Mouse (Mus musculus) liver, embryonic 15.5 days (tissue): ENCODE data around the gene Galk1. TPM values are rescaled to one million over a fixed set of nuclear protein-coding genes. Genes with fewer than 3 reads are reported as not detected.
A peak's percentile ranks its signal among the peaks of the same experiment; 100 is the strongest.
"Not testable (repeated sequence)": the region's sequence is repeated elsewhere in the genome, so short reads cannot be mapped to it uniquely, and the experiment has no call there.

Experiments
- ATAC-seq: fragments of 200-750 bp; cut with Nextera tagmentation; 2 replicates; pipeline ENCODE4 v1.8.0; 2017; ENCODE audit warnings: moderate number of reproducible peaks, mild to moderate bottlenecking, moderate library complexity; ENCODE audit not compliant: insufficient read depth
- H3K27ac ChIP-seq: fragments of 300-500 bp; sonication (generic); replicated peaks from 2 replicates; pipeline ENCODE4 v1.5.1; 2015; ENCODE audit warnings: mild to moderate bottlenecking, inconsistent platforms
- H3K27me3 ChIP-seq: fragments of 300-500 bp; sonication (generic); 2 replicates; pipeline ENCODE4 v1.6.1; 2015; ENCODE audit warnings: mild to moderate bottlenecking, inconsistent platforms
- H3K36me3 ChIP-seq: fragments of 300-500 bp; sonication (generic); replicated peaks from 2 replicates; pipeline ENCODE4 v1.6.1; 2015; ENCODE audit warnings: moderate library complexity, mild to moderate bottlenecking, inconsistent platforms
- H3K4me1 ChIP-seq: fragments of 300-500 bp; sonication (generic); replicated peaks from 2 replicates; pipeline ENCODE4 v1.6.1; 2015; ENCODE audit warnings: inconsistent platforms
- H3K4me2 ChIP-seq: fragments of 300-500 bp; sonication (generic); 2 replicates; pipeline ENCODE4 v1.6.1; 2015; ENCODE audit warnings: moderate library complexity, mild to moderate bottlenecking, inconsistent platforms
- H3K4me3 ChIP-seq: fragments of 300-500 bp; sonication (generic); replicated peaks from 2 replicates; pipeline ENCODE4 v1.5.1; 2015; ENCODE audit warnings: mild to moderate bottlenecking, inconsistent platforms
- H3K9ac ChIP-seq: fragments of 300-500 bp; sonication (generic); 2 replicates; pipeline ENCODE4 v1.6.1; 2015; ENCODE audit warnings: moderate library complexity, mild to moderate bottlenecking, inconsistent platforms
- H3K9me3 ChIP-seq: fragments of 300-500 bp; sonication (generic); replicated peaks from 2 replicates; pipeline ENCODE4 v1.6.1; 2016; ENCODE audit warnings: inconsistent platforms
- WGBS: fragments of 180-500 bp; shearing (Covaris S2); methylation state at CpG from one replicate; pipeline ENCODE4 v1.1.7; 2015; ENCODE audit warnings: mixed read lengths; ENCODE audit not compliant: insufficient replicate concordance; 5-methylcytosine and 5-hydroxymethylcytosine counted together
- polyA plus RNA-seq: library from polyadenylated mRNA; unstranded; fragments of >200 nt; fragmentation: Nextera tagmentation; extraction: Ambion mirVana; gene quantifications from 2 replicates; pipeline ENCODE4 v1.2.1, GENCODE M21; 2015

Galk1 gene
- polyA plus RNA-seq, 1 experiment from 2014 or later, result 168 TPM

DNA sequence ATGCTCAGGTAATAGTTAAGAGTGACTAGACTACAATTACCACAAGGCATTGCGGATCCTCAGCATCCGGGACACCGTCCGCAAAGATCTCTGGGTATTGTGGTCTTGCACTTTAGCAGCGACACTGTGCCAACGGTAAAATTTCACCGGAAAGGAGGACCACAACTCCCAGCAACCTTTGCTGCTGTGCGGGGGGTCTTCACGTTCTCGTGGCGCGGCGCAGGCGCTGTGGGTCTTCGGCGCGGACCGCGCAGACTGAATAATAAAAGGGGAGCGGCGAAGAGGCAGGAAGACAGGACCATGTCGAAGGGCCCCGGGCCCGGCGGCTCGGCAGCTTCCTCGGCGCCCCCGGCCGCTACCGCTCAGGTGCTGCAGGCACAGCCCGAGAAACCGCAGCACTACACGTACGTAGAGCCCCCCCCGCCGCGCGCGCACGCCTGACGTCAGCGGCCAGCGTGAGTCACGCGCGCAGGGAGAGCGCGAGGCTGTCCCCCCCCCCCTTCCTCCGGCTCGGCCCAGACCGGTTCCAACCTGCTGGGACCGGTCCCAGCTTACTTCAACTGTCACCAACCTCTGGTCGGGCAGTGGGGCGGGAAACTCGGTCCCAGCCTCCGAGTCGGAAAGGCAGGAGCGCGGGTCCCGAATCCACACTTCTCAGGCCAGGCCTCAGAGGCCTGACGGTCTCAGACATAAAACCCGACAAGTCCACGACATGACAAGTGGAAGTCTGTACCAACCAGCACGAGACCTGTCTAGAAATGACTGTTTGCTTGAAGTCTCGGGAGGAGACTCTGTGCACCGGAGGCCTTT is 17.8 kb upstream of the Galk1 start, which contains the start of gene Unk:
Gene Unk, plus strand, starts transcription at position 235 of the 810 bp plus-strand sequence.
- under 1% methylated on average over 67 of the region's 67 CpGs for WGBS
- peaks cover 10% of the 10 kb centered on the region for H3K36me3 ChIP-seq
- H3K4me2 ChIP-seq, result peak within 1 kb of the TSS; percentile 90
- H3K9ac ChIP-seq, result peak within 1 kb of the TSS; percentile 95
- peak within 1 kb of the TSS; percentile 82 for H3K4me3 ChIP-seq
- peaks cover 49% of the 10 kb centered on the region for H3K4me1 ChIP-seq
- peak; percentile 91 for ATAC-seq
- H3K9me3 ChIP-seq, result no peaks in the 10 kb centered on the region
- H3K27ac ChIP-seq, result peak within 1 kb of the TSS; percentile 96
- no peaks in the 10 kb centered on the region for H3K27me3 ChIP-seq

DNA sequence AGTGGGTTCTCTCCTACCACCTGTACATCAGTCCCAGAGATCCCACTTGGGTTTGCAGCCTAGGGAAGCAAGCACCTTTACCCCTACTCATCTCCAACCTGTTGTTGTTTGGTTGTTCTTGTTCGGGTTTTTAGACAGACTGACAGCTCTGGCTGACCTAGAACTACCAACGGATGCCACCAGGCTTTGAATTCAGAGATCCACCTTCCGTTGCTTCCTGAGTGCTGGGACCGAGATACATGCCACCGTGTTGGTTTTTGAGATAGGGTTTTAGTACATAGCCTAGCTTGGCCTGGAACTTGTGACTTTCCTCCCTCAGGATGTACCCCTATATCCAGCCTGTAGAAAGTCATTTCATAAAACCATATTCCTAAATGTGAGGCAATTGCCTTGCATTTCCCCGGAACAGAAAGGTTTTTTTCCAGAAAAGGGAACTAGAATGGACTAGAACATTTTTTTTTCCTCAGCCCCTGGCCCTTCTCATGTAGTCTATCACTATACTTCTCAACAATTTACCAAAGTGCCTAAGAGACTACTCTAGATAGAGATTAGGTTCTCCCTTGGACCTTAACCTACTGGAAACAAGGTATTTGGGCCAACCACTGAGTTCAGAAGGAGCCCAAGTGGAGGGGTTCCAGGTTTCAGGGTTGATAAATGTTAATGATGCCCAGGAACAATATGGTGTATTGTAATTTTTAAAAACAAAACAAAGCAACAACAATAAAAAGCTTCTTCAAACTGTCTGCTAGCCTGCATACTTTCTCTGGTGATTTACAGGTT is 16.8 kb upstream of the Galk1 start:
- peak overlapping the region; percentile 82 for H3K4me3 ChIP-seq
- H3K36me3 ChIP-seq, result peaks cover 1% of the 10 kb centered on the region; the same call in 1 of the 2 replicates
- no peak for ATAC-seq
- 46% methylated on average over 6 of the region's 6 CpGs for WGBS
- H3K9me3 ChIP-seq, result no peaks in the 10 kb centered on the region
- peak overlapping the region; percentile 96 for H3K27ac ChIP-seq
- H3K4me2 ChIP-seq, result peak overlapping the region; percentile 90
- no peaks in the 10 kb centered on the region for H3K27me3 ChIP-seq
- peaks cover 46% of the 10 kb centered on the region for H3K4me1 ChIP-seq
- peak overlapping the region; percentile 95 for H3K9ac ChIP-seq

DNA sequence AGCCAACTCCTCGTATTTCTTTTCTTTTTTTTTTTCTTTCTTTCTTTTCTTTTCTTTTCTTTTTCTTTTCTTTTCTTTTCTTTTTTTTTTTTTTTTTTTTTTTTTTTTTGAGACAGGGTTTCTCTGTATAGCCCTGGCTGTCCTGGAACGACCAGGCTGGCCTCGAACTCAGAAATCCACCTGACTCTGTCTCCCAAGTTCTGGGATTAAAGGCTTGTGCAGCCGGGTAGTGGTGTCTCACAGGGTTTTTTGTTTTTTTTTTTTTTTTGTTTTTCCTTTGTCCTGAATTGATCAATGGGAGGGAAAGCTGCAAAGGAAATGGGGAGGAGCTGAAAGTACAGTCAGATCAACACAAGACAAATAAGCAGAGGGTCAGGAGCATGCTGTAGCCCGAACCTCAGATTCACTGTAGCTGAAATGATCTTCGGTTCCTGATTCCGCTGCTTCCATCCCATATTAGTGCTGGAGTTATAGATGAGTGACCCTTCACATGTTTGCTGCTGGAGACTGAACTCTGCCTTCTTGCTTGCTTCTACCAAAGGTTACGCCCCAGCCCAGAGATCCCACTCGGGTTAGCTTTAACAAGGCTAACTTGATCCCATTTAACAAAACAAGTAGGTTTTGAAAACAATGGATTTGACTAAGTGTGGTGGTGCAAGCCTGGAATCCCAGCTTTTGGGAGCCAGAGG is 15.8 kb upstream of the Galk1 start:
- Histone ChIP-seq H3K27me3 (no peaks in the 10 kb centered on the region), H3K9ac (no peak overlapping the region), H3K27ac (peak overlapping the region; percentile 96; the same call in 1 of the 2 replicates), H3K4me1 (peaks cover 43% of the 10 kb centered on the region), H3K9me3 (no peaks in the 10 kb centered on the region), H3K4me3 (no peak overlapping the region), H3K36me3 (peaks cover 3% of the 10 kb centered on the region; the same call in 1 of the 2 replicates), H3K4me2 (no peak overlapping the region)
- no peak for ATAC-seq
- WGBS, result 71% methylated on average over 9 of the region's 9 CpGs

DNA sequence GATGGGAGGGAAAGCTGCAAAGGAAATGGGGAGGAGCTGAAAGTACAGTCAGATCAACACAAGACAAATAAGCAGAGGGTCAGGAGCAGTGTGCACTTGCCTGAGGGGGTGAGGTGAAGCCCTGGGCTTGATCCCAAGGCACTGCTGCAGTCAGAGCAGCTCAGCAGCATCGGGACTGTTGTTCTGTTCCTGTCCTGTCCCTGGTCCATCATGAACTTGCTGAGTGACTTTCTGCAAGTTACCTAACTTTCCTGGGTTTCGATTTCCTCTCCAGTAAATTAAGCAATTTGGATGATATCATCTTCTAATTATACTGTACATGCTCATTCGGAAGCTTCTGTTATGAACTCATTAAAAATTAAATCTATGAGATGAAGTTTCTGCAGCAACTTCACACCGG is 15.2 kb upstream of the Galk1 start, which contains the start of gene H3f3b:
Gene H3f3b, minus strand, starts transcription at position 207 of the 400 bp plus-strand sequence.
- Histone ChIP-seq H3K9me3 (no peaks in the 10 kb centered on the region), H3K4me2 (no peak within 1 kb of the TSS), H3K27ac (peak within 1 kb of the TSS; percentile 96; the same call in 1 of the 2 replicates), H3K4me1 (peaks cover 38% of the 10 kb centered on the region), H3K36me3 (peaks cover 4% of the 10 kb centered on the region; the same call in 1 of the 2 replicates), H3K4me3 (no peak within 1 kb of the TSS), H3K27me3 (no peaks in the 10 kb centered on the region), H3K9ac (no peak within 1 kb of the TSS)
- no peak for ATAC-seq
- 72% methylated on average over 4 of the region's 4 CpGs for WGBS

DNA sequence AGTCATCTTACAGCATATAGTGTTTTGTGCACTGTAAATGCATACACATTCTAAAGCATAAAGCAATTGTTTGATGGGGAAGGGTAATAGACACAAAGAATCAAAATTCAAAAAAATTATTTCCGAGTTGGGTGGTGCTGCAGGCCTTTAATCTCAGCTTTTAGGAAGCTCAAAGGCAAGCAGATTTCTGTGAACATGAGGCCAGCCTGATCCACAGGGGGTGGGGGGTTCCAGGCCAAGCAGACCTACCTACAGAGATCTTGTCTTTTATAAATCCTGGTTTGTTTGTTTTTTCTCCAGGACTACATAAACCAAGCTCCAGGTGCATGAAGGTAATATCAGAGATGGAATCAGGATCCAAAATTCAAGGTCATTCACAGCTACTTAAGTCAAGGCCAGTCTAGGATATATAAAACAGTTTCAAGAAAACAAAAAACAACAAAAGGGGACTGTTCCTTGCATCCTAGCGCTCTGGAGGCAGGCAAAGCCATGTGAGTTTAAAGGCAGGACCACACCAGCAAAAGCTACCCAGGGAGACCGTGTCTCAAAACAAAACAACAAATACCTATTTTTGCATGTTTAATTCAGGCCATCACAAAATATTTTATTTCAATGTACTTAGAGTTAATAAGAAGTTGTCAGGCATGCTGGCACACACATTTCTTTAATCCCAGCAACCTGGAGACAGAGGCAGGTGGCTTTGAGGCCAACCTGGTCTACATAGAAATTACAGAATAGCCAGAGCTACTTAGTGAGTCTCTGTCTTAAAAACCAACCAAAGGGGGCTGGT is 12.7 kb upstream of the Galk1 start:
- Histone ChIP-seq H3K9ac (no peak overlapping the region), H3K4me3 (no peak overlapping the region), H3K4me1 (peaks cover 28% of the 10 kb centered on the region), H3K27me3 (no peaks in the 10 kb centered on the region), H3K36me3 (peaks cover 25% of the 10 kb centered on the region), H3K27ac (peak overlapping the region; percentile 52; the same call in 1 of the 2 replicates), H3K4me2 (no peak overlapping the region), H3K9me3 (no peaks in the 10 kb centered on the region)
- ATAC-seq, result no peak
- 83% methylated on average over 3 of the region's 3 CpGs for WGBS

DNA sequence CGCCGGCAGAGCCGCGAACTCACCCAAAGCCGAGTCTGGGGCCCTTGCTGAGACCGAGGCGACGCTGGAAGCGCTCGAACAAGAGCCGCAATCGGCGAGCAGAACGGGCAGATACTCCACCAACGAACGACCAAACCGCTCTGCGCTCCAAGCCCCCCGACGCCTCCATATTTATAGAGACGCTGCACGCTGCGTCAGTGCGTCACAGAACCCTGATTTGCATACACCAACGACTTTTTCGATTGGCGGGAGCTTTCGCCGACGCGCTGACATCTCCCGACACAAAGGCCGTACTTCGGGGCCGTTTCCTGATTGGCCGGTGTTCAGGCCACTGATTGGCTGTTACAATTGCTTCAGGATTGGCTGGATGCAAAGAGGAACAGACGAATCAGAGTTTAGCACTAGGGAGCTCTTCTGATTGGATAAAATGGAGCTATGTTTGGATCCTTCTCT is 11.9 kb upstream of the Galk1 start:
- H3K4me2 ChIP-seq, result peak overlapping the region; percentile 68
- under 1% methylated on average over 37 of the region's 37 CpGs for WGBS

DNA sequence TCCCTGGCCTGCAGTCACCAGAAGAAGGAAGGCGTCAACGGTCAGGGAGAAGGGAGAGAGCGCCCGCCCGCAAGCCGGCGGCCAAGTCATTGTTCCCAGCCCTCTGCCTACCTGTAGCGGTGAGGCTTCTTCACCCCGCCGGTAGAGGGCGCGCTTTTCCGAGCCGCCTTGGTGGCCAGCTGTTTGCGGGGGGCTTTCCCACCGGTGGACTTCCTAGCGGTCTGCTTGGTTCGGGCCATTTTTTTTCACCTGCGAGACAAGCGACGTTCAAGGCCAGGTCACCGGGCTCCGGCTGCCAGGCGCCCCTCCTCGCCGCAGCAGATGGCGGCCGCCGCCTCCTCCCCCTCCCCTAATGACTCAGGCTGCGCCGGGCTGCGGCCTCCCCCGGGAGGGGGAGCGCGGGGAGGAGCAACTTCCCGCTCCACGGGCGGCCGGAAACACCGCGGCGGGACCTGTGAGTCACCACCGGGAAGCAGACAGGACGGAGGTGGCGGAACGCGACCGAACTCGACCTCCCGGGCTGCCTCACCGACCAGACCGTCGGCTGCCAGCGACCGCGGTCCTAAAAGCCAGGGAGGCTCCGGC is 11.3 kb upstream of the Galk1 start:
- peak overlapping the region; percentile 99 for H3K4me3 ChIP-seq
- H3K9me3 ChIP-seq, result no peaks in the 10 kb centered on the region
- H3K36me3 ChIP-seq, result peaks cover 25% of the 10 kb centered on the region
- H3K9ac ChIP-seq, result peak overlapping the region; percentile 99
- no peaks in the 10 kb centered on the region for H3K27me3 ChIP-seq
- H3K4me2 ChIP-seq, result peak overlapping the region; percentile 68
- under 1% methylated on average over 51 of the region's 57 CpGs for WGBS
- ATAC-seq, result peak; percentile 62
- H3K27ac ChIP-seq, result peak overlapping the region; percentile 99
- peaks cover 18% of the 10 kb centered on the region for H3K4me1 ChIP-seq

More for the DNA sequence above, 11.9 kb upstream of the Galk1 start:
- H3K27me3 ChIP-seq, result no peaks in the 10 kb centered on the region
- peak overlapping the region; percentile 99 for H3K9ac ChIP-seq
- peak overlapping the region; percentile 99 for H3K27ac ChIP-seq
- peak; percentile 93 for ATAC-seq
- peak overlapping the region; percentile 99 for H3K4me3 ChIP-seq
- H3K36me3 ChIP-seq, result peaks cover 25% of the 10 kb centered on the region
- H3K4me1 ChIP-seq, result peaks cover 23% of the 10 kb centered on the region
- no peaks in the 10 kb centered on the region for H3K9me3 ChIP-seq

DNA sequence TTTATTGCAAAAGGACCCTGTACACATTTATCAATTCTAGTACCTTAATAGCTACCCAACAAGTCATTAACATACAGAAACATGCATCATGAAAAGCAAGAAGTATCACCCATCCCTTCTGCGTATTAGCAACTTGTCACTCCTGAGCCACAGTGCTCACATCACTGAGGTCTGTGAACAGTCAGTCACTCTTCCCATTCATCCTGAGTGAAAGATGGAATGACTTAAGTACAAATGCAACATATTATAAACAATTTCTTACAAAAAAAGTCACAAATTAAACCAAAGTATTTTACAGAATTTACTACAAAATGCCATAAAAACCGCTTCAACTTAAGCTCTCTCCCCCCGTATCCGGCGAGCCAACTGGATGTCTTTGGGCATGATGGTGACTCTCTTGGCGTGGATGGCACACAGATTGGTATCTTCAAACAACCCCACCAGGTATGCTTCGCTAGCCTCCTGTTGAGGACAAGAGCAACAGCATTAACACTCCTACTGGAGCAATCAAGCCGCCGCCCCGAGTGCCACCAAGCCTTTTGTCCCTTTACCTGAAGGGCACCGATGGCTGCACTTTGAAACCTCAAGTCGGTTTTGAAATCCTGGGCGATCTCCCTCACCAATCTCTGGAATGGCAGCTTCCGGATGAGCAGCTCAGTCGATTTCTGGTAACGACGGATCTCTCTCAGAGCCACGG is 10.7 kb upstream of the Galk1 start:
- not testable (repeated sequence) for H3K9me3 ChIP-seq, ATAC-seq, H3K27me3 ChIP-seq
- H3K4me3 ChIP-seq, result peak overlapping the region; percentile 99
- peak overlapping the region; percentile 99 for H3K9ac ChIP-seq
- peaks cover 15% of the 10 kb centered on the region for H3K4me1 ChIP-seq
- H3K4me2 ChIP-seq, result peak overlapping the region; percentile 68
- H3K36me3 ChIP-seq, result peaks cover 25% of the 10 kb centered on the region
- 3% methylated on average over 18 of the region's 18 CpGs for WGBS
- peak overlapping the region; percentile 99 for H3K27ac ChIP-seq

DNA sequence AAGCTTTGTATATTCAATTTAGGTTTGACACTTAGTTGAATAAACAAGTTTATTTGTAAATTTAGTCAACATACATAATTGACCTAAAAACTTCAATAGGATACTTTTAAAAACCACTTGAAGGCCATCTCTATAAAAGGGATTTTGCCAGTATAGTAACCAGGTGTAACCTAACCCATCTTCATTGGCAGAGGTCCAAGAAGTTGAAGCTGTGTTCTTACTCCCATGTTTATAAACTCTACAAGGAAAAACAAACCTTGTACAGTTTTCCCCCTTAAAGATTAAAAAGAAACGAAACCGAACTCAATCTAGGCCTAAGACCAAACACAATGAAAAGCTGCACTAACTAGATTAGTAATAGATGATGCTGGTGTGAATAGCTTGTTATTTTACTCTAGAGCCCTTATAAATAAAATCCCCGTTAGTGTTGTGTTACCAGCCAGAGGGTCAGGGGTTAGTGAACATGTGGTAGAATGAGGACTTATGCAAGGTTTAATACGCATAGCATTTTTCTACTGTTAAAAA is 9.8 kb upstream of the Galk1 start:
- WGBS, result 72% methylated on average over 4 of the region's 4 CpGs
- H3K27me3 ChIP-seq, result no peaks in the 10 kb centered on the region
- no peak for ATAC-seq
- H3K4me1 ChIP-seq, result peaks cover 18% of the 10 kb centered on the region
- H3K4me3 ChIP-seq, result peak overlapping the region; percentile 99
- H3K9me3 ChIP-seq, result no peaks in the 10 kb centered on the region
- peak overlapping the region; percentile 68 for H3K4me2 ChIP-seq
- H3K9ac ChIP-seq, result 0 out of 2 replicates have a peak overlapping the region, but pooled peaks have one; percentile 19
- H3K27ac ChIP-seq, result no peak overlapping the region; the same call in 1 of the 2 replicates
- peaks cover 25% of the 10 kb centered on the region for H3K36me3 ChIP-seq
